ENCODE assay signal across 13 mouse cellular contexts in genomic region chr6:91762051-91762742, GRCm38 (mm10).
DNase-seq lines count a peak whose midpoint lies in the region; ATAC-seq and TF ChIP-seq lines count a peak whose summit lies in the region.
"Had no signal": no experiment of that assay in that cellular context is flagged by ENCODE, and none has a peak within 500 bp of the region (broad histone marks: within the 10 kb centered on the region; RNA-seq: fewer than 3 reads in every experiment).

No protein-coding gene starts in this region.

- H3K27me3 ChIP-seq in intestine, postnatal 0 days (replicated peaks; ENCODE audit: control insufficient read depth, insufficient read depth, low read length), result no peaks in the 10 kb centered on the region
- H3K27me3 ChIP-seq in intestine, embryonic 15.5 days (replicated peaks), result no peaks in the 10 kb centered on the region
- no peaks in the 10 kb centered on the region for H3K27me3 ChIP-seq in lung, postnatal 0 days (replicated peaks; ENCODE audit: insufficient read depth, low read length)
- H3K27me3 ChIP-seq: limb, embryonic 15.5 days had no signal

- DNase-seq in adrenal gland, postnatal 14 days, result peak; percentile 76
- no peak for DNase-seq in adrenal gland, adult 18-20 months (ENCODE audit: low spot score in 2 of 2)
- DNase-seq in lung, postnatal 0 days (ENCODE audit: low spot score), result no peak
- no peak for DNase-seq in lung, postnatal 14 days
- no peak for DNase-seq in layer of hippocampus, postnatal 36 days
- DNase-seq: B cell, adult 2 months; gastrocnemius, postnatal 25 days; heart, postnatal 10 days had no signal

- H3K27ac ChIP-seq in intestine, postnatal 0 days (ENCODE audit: low read depth, low read length), result no peak overlapping the region
- H3K27ac ChIP-seq in intestine, embryonic 15.5 days, result no peak overlapping the region
- H3K27ac ChIP-seq in lung, postnatal 0 days (ENCODE audit: low read length), result no peak overlapping the region
- H3K27ac ChIP-seq: limb, embryonic 15.5 days; midbrain, embryonic 10.5 days had no signal

- 72% methylated on average over 9 of the region's 9 CpGs for WGBS in intestine, postnatal 0 days
- 75% methylated on average over 9 of the region's 9 CpGs for WGBS in intestine, embryonic 15.5 days
- 66% methylated on average over 9 of the region's 9 CpGs for WGBS in lung, postnatal 0 days

- H3K9me3 ChIP-seq in intestine, postnatal 0 days (ENCODE audit: control insufficient read depth), result no peaks in the 10 kb centered on the region
- no peaks in the 10 kb centered on the region for H3K9me3 ChIP-seq in intestine, embryonic 15.5 days
- H3K9me3 ChIP-seq in lung, postnatal 0 days (ENCODE audit: low read length), result no peaks in the 10 kb centered on the region
- H3K9me3 ChIP-seq: limb, embryonic 15.5 days; midbrain, embryonic 10.5 days had no signal

- no peak overlapping the region for H3K9ac ChIP-seq in intestine, postnatal 0 days (ENCODE audit: low read depth, low read length)
- no peak overlapping the region for H3K9ac ChIP-seq in intestine, embryonic 15.5 days
- no peak overlapping the region for H3K9ac ChIP-seq in lung, postnatal 0 days (replicated peaks; ENCODE audit: low read depth)
- H3K9ac ChIP-seq: limb, embryonic 15.5 days had no signal

- no peak overlapping the region for H3K4me3 ChIP-seq in intestine, postnatal 0 days (ENCODE audit: low read depth, low read length)
- H3K4me3 ChIP-seq in intestine, embryonic 15.5 days (replicated peaks), result no peak overlapping the region
- H3K4me3 ChIP-seq in lung, postnatal 0 days (ENCODE audit: low read depth, low read length), result no peak overlapping the region
- H3K4me3 ChIP-seq: limb, embryonic 15.5 days; midbrain, embryonic 10.5 days had no signal

- no peak; the same call in 1 of the 2 replicates for ATAC-seq in intestine, postnatal 0 days
- ATAC-seq in intestine, embryonic 15.5 days, result no peak
- no peak for ATAC-seq in lung, postnatal 0 days
- 0 out of 2 replicates have a peak, but pooled peaks have one; percentile 30 for ATAC-seq in megakaryocyte-erythroid progenitor cell, adult 5-6 weeks (replicated peaks; ENCODE audit: low FRiP score, low TSS enrichment, poor library complexity, severe bottlenecking)

- H3K36me3 ChIP-seq in intestine, postnatal 0 days (ENCODE audit: control insufficient read depth, insufficient read depth), result peaks cover 20% of the 10 kb centered on the region
- H3K36me3 ChIP-seq in intestine, embryonic 15.5 days, result 0 out of 2 replicates have a peak, but pooled peaks cover 1% of the 10 kb centered on the region
- peaks cover 11% of the 10 kb centered on the region for H3K36me3 ChIP-seq in lung, postnatal 0 days (ENCODE audit: insufficient read depth, low read length)

- peak; percentile 46 for TF ChIP-seq CTCF in intestine, postnatal 0 days (IDR thresholded peaks at IDR 0.05; ENCODE audit: low read depth)
- peak; percentile 42 for TF ChIP-seq CTCF in lung, postnatal 0 days (IDR thresholded peaks at IDR 0.05)

- no peak overlapping the region for H3K4me2 ChIP-seq in intestine, postnatal 0 days (replicated peaks; ENCODE audit: low read depth)
- no peak overlapping the region for H3K4me2 ChIP-seq in intestine, embryonic 15.5 days (replicated peaks)
- H3K4me2 ChIP-seq in lung, postnatal 0 days (replicated peaks; ENCODE audit: low read depth, low read length), result no peak overlapping the region
- H3K4me2 ChIP-seq: limb, embryonic 15.5 days had no signal

- no peaks in the 10 kb centered on the region for H3K4me1 ChIP-seq in intestine, postnatal 0 days (replicated peaks; ENCODE audit: control insufficient read depth, insufficient read depth, low read length)
- no peaks in the 10 kb centered on the region for H3K4me1 ChIP-seq in intestine, embryonic 15.5 days (replicated peaks)
- no peaks in the 10 kb centered on the region for H3K4me1 ChIP-seq in lung, postnatal 0 days (ENCODE audit: insufficient read depth, low read depth, low read length)
- H3K4me1 ChIP-seq: limb, embryonic 15.5 days; midbrain, embryonic 10.5 days had no signal

- TF ChIP-seq EP300 in lung, postnatal 0 days (IDR thresholded peaks at IDR 0.05), result no peak
